Mouse (Mus musculus) cerebellum, postnatal 14 days (tissue): ENCODE measurements around the gene Armc2.

ENCODE experiments used
- DNase-seq, 2 experiments: peaks; one replicate each; pipeline ENCODE4 v3.0.0; 2021; ENCODE audit warnings: mixed read lengths in 2 of 2

The Armc2 gene

GRCm38 (mm10) chr10:42010761-42011435 is 7.3 kb downstream of the Armc2 start:
- DNase-seq = no peak

GRCm38 (mm10) chr10:42005259-42005658 is 13.0 kb downstream of the Armc2 start:
- peak; percentile 45 to 60 for DNase-seq

- DNase-seq = no peak
These were observed 13.6 kb downstream of the Armc2 start for GRCm38 (mm10) chr10:42004690-42005089.

- no peak for DNase-seq
These were observed 14.2 kb downstream of the Armc2 start for GRCm38 (mm10) chr10:42004056-42004455.

GRCm38 (mm10) chr10:42003576-42003975 is 14.7 kb downstream of the Armc2 start:
- no peak for DNase-seq

GRCm38 (mm10) chr10:42002436-42002835 is 15.8 kb downstream of the Armc2 start:
- no peak for DNase-seq

- no peak for DNase-seq
These were observed 17.0 kb downstream of the Armc2 start for GRCm38 (mm10) chr10:42001260-42001659.

- DNase-seq = no peak
These were observed 20.5 kb downstream of the Armc2 start for GRCm38 (mm10) chr10:41997691-41998178.

- DNase-seq = peak in 1 of 2 experiments; percentile 16
These were observed 22.1 kb downstream of the Armc2 start for GRCm38 (mm10) chr10:41996157-41996556.

- no peak for DNase-seq
These were observed 23.2 kb downstream of the Armc2 start for GRCm38 (mm10) chr10:41995051-41995450.

- no peak for DNase-seq
These were observed 23.7 kb downstream of the Armc2 start for GRCm38 (mm10) chr10:41994578-41994977.

- DNase-seq = no peak
These were observed 26.2 kb downstream of the Armc2 start for GRCm38 (mm10) chr10:41992059-41992440.

- no peak for DNase-seq
These were observed 26.7 kb downstream of the Armc2 start for GRCm38 (mm10) chr10:41991364-41992058.

GRCm38 (mm10) chr10:41990896-41991295 is 27.3 kb downstream of the Armc2 start:
- DNase-seq = peak in 1 of 2 experiments; percentile 15

GRCm38 (mm10) chr10:41988930-41989329 is 29.3 kb downstream of the Armc2 start:
- DNase-seq = no peak

- no peak for DNase-seq
These were observed 32.1 kb downstream of the Armc2 start for GRCm38 (mm10) chr10:41986126-41986525.

- no peak for DNase-seq
These were observed 34.0 kb downstream of the Armc2 start for GRCm38 (mm10) chr10:41984221-41984620.

GRCm38 (mm10) chr10:41982821-41983220 is 35.4 kb downstream of the Armc2 start:
- no peak for DNase-seq

GRCm38 (mm10) chr10:41980772-41981383 is 37.4 kb downstream of the Armc2 start:
- peak; percentile 82 for DNase-seq

- no peak for DNase-seq
These were observed 39.6 kb downstream of the Armc2 start for GRCm38 (mm10) chr10:41978403-41979234.

- no peak for DNase-seq
These were observed 45.6 kb downstream of the Armc2 start for GRCm38 (mm10) chr10:41972676-41973075.

GRCm38 (mm10) chr10:41967915-41968635 is 50.2 kb downstream of the Armc2 start:
- DNase-seq = peak; percentile 37 to 38
